Mouse (Mus musculus) limb, embryonic 14.5 days (tissue): Measurements from ENCODE around the gene Mon2. TPM values are rescaled to one million over a fixed set of nuclear protein-coding genes. Genes with fewer than 3 reads are reported as not detected.

ENCODE experiments used
- ATAC-seq: fragments of 200-750 bp; cut with Nextera tagmentation; 2 replicates; pipeline ENCODE4 v1.8.0; 2017; ENCODE audit warnings: low read depth, moderate number of reproducible peaks, moderate TSS enrichment; ENCODE audit not compliant: low FRiP score
- DNase-seq: peaks from one replicate; pipeline ENCODE4 v3.0.0-alpha.2; 2015; ENCODE audit warnings: low spot score
- H3K27ac ChIP-seq: fragments of 300-500 bp; sonication (generic); replicated peaks from 2 replicates; pipeline ENCODE4 v1.5.1; 2014; ENCODE audit warnings: low read depth, mild to moderate bottlenecking, low read length, moderate library complexity, mixed read lengths
- H3K27me3 ChIP-seq: fragments of 300-500 bp; sonication (generic); 2 replicates; pipeline ENCODE4 v1.6.1; 2014; ENCODE audit warnings: low read length, mixed read lengths; ENCODE audit not compliant: control insufficient read depth, insufficient read depth
- H3K36me3 ChIP-seq: fragments of 300-500 bp; sonication (generic); 2 replicates; pipeline ENCODE4 v1.6.1; 2014; ENCODE audit warnings: mild to moderate bottlenecking, low read length, moderate library complexity, mixed read lengths; ENCODE audit not compliant: control insufficient read depth, insufficient read depth
- H3K4me1 ChIP-seq: fragments of 300-500 bp; sonication (generic); 2 replicates; pipeline ENCODE4 v1.6.1; 2014; ENCODE audit warnings: antibody characterized with exemption, low read length, mixed read lengths; ENCODE audit not compliant: control insufficient read depth, insufficient read depth
- H3K4me2 ChIP-seq: fragments of 300-500 bp; sonication (generic); replicated peaks from 2 replicates; pipeline ENCODE4 v1.6.1; 2014; ENCODE audit warnings: low read depth, mild to moderate bottlenecking, low read length, moderate library complexity; ENCODE audit not compliant: severe bottlenecking
- H3K4me3 ChIP-seq: fragments of 300-500 bp; sonication (generic); replicated peaks from 2 replicates; pipeline ENCODE4 v1.5.1; 2014; ENCODE audit warnings: low read length
- H3K9ac ChIP-seq: fragments of 300-500 bp; sonication (generic); 2 replicates; pipeline ENCODE4 v1.6.1; 2014; ENCODE audit warnings: mild to moderate bottlenecking, low read depth, low read length, moderate library complexity; ENCODE audit not compliant: severe bottlenecking
- H3K9me3 ChIP-seq: fragments of 300-500 bp; sonication (generic); 2 replicates; pipeline ENCODE4 v1.6.1; 2016; ENCODE audit warnings: low read length; ENCODE audit not compliant: control insufficient read depth
- POLR2A ChIP-seq: fragments of 200-500 bp; IDR thresholded peaks from 2 replicates; pipeline ENCODE4 v1.8.0; 2012; ENCODE audit warnings: inconsistent platforms, mild to moderate bottlenecking, moderate library complexity, borderline replicate concordance; ENCODE audit not compliant: insufficient read depth, insufficient read length; ENCODE audit errors: extremely low read depth
- WGBS: fragments of 180-500 bp; shearing (Covaris S2); extraction: QIAGEN DNeasy Blood & Tissue Kit; methylation state at CpG from one replicate; pipeline ENCODE4 v1.1.7; 2014; 5-methylcytosine and 5-hydroxymethylcytosine counted together
- polyA plus RNA-seq, 2 experiments: library from polyadenylated mRNA; depleted of rRNA in 1 of 2; stranded (reverse) in 1 of 2; unstranded in 1 of 2; fragments of >200 nt; fragmentation: Nextera tagmentation in 1 of 2; extraction: Ambion mirVana in 1 of 2; gene quantifications; 2 replicates each; pipeline versions ENCODE4 v1.2.1 to v1.2.3; 2012 to 2014

Mon2 gene
- polyA plus RNA-seq, 2 experiments, result 46.3 to 83.3 TPM

DNA sequence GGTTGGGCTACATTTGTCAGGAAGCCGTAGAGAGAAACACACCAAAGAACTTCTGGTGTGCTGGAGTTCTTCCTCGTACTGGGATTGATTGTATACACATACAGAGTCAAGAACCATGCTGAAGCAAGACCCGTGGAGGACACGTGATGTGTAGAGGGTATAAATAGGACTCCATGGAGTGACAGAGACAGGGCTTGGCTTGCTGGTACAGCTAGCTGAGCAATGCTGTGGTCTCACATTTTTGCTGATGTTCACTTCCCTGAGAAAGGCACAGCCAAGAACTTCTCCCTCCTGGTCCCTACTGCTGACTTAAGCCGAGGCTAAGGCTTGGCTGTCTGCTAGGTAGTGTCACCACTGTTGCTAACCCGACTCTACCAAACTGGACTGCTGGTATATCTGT, 15.5 kb downstream of the Mon2 start:
- Histone ChIP-seq H3K4me2 (no peak overlapping the region), H3K27ac (no peak overlapping the region), H3K9ac (no peak overlapping the region), H3K4me3 (no peak overlapping the region), H3K4me1 (no peaks in the 10 kb centered on the region), H3K27me3 (no peaks in the 10 kb centered on the region), H3K9me3 (no peaks in the 10 kb centered on the region), H3K36me3 (peaks cover 8% of the 10 kb centered on the region; the same call in 1 of the 2 replicates)
- no peak for TF ChIP-seq POLR2A
- DNase-seq, result no peak
- no peak for ATAC-seq
- 90% methylated on average over 6 of the region's 6 CpGs for WGBS

- Histone ChIP-seq H3K9ac (no peak overlapping the region), H3K27ac (no peak overlapping the region), H3K9me3 (no peaks in the 10 kb centered on the region), H3K27me3 (no peaks in the 10 kb centered on the region), H3K4me2 (no peak overlapping the region), H3K4me1 (no peaks in the 10 kb centered on the region), H3K4me3 (no peak overlapping the region), H3K36me3 (peaks cover 10% of the 10 kb centered on the region; the same call in 1 of the 2 replicates)
- no peak for TF ChIP-seq POLR2A
- DNase-seq (no peak), ATAC-seq (no peak)
- WGBS, result 90% methylated on average over 1 of the region's 1 CpGs
Observed at GRCm38 (mm10) chr10:123057082-123057481, 19.2 kb downstream of the Mon2 start.

DNA sequence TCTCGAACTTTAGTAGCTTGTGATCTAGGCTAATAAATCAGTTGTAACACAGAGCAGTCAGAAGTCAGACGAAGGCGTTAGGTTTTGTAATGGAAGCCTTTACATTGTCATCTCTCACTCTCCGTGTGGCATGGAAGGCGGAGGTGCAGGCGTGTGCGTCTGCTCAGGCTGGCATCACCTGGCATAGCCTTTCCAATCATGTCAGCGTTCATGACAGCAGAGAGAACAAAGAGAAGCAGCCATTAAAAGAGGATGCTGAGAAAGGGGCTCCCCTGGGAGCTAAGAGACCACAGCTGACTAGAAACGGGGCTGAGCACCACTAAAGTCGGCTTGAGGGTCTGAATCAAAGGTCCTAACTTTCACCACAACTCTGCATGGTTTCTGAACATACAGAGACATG, 19.8 kb downstream of the Mon2 start:
- Histone ChIP-seq H3K4me2 (no peak overlapping the region), H3K9me3 (no peaks in the 10 kb centered on the region), H3K36me3 (peaks cover 12% of the 10 kb centered on the region; the same call in 1 of the 2 replicates), H3K4me3 (no peak overlapping the region), H3K27ac (no peak overlapping the region), H3K4me1 (no peaks in the 10 kb centered on the region), H3K9ac (no peak overlapping the region), H3K27me3 (no peaks in the 10 kb centered on the region)
- ATAC-seq, result no peak
- no peak for TF ChIP-seq POLR2A
- DNase-seq, result no peak
- WGBS, result 81% methylated on average over 10 of the region's 10 CpGs

DNA sequence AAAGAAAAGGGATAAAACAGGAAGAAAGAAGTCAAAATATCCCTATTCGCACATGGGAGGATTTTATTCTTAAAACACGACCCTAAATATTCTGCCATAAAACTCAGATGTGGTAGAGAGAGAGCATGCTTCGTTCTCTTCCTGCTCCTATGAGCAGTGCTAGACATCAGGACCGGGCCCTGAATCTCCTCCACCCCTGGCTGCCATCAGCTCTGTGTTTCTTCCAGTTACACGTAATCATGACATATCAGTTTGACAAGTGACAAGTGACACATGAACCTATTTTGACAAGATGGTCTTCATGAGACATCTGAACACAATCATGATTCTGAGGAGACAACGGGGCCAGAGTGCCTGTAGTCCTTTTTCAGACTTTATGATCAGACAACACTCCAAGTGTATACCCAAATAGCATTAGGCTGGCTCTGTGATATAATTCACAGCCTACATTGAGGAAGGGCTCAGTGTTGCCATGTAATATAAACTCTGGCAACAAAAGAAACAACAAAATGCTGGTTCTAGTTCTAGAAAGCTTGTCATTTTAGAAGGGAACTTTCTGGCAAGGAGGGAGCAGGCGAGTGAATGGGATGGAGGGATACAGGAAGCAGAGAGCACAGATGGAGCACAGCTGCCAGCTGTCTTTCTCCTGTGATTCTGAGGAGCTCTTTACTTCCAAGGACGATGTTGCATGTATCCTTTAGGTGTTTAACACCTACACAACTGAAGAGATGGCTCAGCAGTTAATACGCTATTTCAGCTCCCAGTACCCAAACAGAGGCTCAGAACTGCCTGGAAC, 20.9 kb downstream of the Mon2 start:
- no peak overlapping the region for H3K9ac ChIP-seq
- H3K4me1 ChIP-seq, result no peaks in the 10 kb centered on the region
- DNase-seq, result no peak
- H3K36me3 ChIP-seq, result peaks cover 20% of the 10 kb centered on the region
- 77% methylated on average over 9 of the region's 9 CpGs for WGBS
- no peak overlapping the region for H3K27ac ChIP-seq
- H3K27me3 ChIP-seq, result no peaks in the 10 kb centered on the region
- H3K4me2 ChIP-seq, result no peak overlapping the region
- TF ChIP-seq POLR2A, result no peak
- no peak overlapping the region for H3K4me3 ChIP-seq
- no peak for ATAC-seq
- H3K9me3 ChIP-seq, result no peaks in the 10 kb centered on the region

DNA sequence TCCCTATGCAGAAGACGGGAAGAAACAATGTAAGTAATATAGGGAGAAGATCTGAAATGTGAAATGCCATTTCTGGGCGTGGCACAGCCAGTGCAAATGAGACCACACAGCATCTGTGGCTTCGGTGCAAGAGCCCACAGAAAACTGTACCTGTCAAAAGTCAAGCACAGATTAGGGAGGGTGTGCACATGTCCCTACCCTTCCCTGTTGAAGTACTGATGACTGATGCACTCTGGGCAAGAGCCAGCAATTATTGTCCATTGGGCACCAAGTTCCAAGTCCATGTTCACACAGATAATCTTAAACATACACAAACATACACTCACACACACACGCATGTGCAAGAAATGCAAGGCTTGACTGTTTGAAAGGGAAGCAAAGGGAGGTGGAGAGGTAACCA, 22.7 kb downstream of the Mon2 start:
- WGBS, result 86% methylated on average over 4 of the region's 4 CpGs
- ATAC-seq, result no peak
- TF ChIP-seq POLR2A, result no peak

More for the DNA sequence above, 22.7 kb downstream of the Mon2 start:
- Histone ChIP-seq H3K4me3 (no peak overlapping the region), H3K4me1 (no peaks in the 10 kb centered on the region), H3K36me3 (peaks cover 27% of the 10 kb centered on the region), H3K9me3 (no peaks in the 10 kb centered on the region), H3K27me3 (no peaks in the 10 kb centered on the region), H3K27ac (no peak overlapping the region), H3K4me2 (no peak overlapping the region), H3K9ac (no peak overlapping the region)
- DNase-seq, result no peak
